Mouse (Mus musculus): ENCODE results near the gene Herc2.

DNA sequence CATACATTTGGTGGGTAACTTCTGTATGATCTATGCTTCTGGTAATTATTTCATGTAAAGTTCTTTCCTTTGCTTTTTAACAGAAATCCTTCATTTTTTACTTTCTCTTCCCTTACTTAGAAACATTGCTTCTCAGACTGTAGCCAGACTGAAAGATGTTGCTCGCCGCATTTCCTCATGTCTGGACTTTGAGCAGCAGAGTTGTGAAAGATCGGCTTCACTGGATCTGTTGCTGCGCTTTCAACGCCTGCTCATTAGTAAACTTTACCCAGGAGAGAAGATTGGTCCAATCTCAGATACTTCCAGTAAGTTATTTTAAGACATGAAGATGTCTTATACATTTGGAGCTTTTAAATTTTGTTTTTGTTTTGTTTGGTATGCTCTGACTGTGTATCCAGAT, 71.4 kb downstream of the Herc2 start:
- no peak for TF ChIP-seq POLR2A (IDR thresholded peaks at IDR 0.05; ENCODE audit: low read depth, low read length)
- no peak for TF ChIP-seq CTCF (IDR thresholded peaks at IDR 0.05; ENCODE audit: extremely low read depth, insufficient read depth, insufficient read length, insufficient replicate concordance)

All from spleen, adult 2 months (tissue).